Mouse (Mus musculus): ENCODE measurements around the gene Inafm2. TPM values are rescaled to one million over a fixed set of nuclear protein-coding genes. Genes with fewer than 3 reads are reported as not detected.

The Inafm2 gene
- polyA plus RNA-seq, 1 experiment: 10.3 TPM

DNA sequence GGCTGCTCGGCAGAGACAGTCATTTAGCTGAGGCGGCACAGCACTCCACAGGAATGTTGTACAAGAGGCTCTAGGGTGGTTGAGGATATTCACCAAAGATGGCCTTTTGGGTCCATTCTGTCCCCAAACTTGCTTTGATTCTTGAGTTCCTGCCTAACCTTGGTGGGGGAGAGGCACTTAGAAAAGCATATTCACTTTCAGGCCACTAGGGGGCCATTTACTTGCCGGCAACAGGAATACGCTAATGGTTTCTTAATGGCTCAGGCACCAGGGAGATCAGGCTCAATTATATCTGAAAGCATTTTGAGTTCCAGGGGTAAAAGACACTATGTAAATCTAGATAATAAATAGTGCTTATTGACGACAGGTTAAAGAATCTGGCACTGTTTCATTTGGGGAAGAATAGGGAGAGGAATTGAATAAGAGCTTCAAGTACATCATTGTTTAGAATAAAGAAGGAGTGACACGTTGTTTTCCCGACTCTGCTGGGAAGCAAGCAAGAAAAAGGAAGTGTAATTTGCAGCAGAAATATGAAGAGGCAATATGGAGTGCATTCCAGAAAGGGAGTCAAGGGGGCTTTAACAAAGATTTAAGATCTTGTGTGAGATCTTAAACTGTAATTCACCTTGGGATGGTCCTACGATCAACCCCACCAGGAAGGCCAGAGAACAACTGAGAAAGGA lies 2.2 kb upstream of the Inafm2 start:
- Histone ChIP-seq H3K36me3 (ENCODE audit: control insufficient read depth, insufficient read depth) (peaks cover 5% of the 10 kb centered on the region), H3K79me3 (ENCODE audit: low read depth) (peaks cover 4% of the 10 kb centered on the region), H3K4me3 (ENCODE audit: insufficient read depth, poor library complexity, severe bottlenecking) (no peak overlapping the region), H3K79me2 (ENCODE audit: control insufficient read depth, insufficient read depth) (peaks cover 24% of the 10 kb centered on the region), H3K27me3 (ENCODE audit: control insufficient read depth, insufficient read depth, insufficient read length) (no peaks in the 10 kb centered on the region), H3ac (ENCODE audit: control insufficient read depth, insufficient read length, low read depth) (no peak overlapping the region)
- TF ChIP-seq CTCF (IDR thresholded peaks at IDR 0.05; ENCODE audit: control insufficient read depth, insufficient read depth, insufficient read length): peak; percentile 13
- no peak for TF ChIP-seq CEBPB (IDR thresholded peaks at IDR 0.05; ENCODE audit: low read depth)

DNA sequence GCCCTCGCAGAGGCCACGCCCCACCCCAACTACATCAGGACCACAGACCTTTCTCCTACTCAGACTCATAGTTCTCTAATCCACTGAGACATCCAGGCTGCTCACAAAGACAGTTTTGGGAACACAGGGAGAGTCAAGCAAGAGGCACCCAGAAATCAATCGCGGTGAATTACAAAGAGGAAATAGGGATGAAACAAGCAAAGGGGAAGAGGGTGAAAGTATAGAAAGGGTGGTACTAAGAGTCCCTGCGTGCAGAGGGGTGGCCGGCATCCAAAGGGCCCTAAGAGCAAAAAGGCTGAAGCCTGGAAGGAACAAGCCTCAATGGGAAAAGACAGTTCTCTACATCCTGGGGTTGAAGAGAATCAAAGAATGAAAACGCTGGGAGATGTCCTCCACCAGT lies 937 bp upstream of the Inafm2 start:
- Histone ChIP-seq H3ac (ENCODE audit: control insufficient read depth, insufficient read length, low read depth) (no peak overlapping the region), H3K4me3 (ENCODE audit: insufficient read depth, poor library complexity, severe bottlenecking) (no peak overlapping the region)
- no peak for TF ChIP-seq MYOD1 (IDR thresholded peaks at IDR 0.05; ENCODE audit: control insufficient read depth, insufficient read length, low read depth)
- no peak for TF ChIP-seq USF1 (IDR thresholded peaks at IDR 0.05; ENCODE audit: low read depth)
- TF ChIP-seq CEBPB (IDR thresholded peaks at IDR 0.05; ENCODE audit: low read depth): no peak
- no peak for TF ChIP-seq MYOG (IDR thresholded peaks at IDR 0.05; ENCODE audit: control insufficient read depth, extremely low read depth, insufficient read length)
- no peak for TF ChIP-seq CTCF (IDR thresholded peaks at IDR 0.05; ENCODE audit: control insufficient read depth, insufficient read depth, insufficient read length)
- no peak for TF ChIP-seq FOSL1 (IDR thresholded peaks at IDR 0.05; ENCODE audit: insufficient read depth, low read length, poor library complexity, severe bottlenecking)
- TF ChIP-seq MAX (IDR thresholded peaks at IDR 0.05): no peak

DNA sequence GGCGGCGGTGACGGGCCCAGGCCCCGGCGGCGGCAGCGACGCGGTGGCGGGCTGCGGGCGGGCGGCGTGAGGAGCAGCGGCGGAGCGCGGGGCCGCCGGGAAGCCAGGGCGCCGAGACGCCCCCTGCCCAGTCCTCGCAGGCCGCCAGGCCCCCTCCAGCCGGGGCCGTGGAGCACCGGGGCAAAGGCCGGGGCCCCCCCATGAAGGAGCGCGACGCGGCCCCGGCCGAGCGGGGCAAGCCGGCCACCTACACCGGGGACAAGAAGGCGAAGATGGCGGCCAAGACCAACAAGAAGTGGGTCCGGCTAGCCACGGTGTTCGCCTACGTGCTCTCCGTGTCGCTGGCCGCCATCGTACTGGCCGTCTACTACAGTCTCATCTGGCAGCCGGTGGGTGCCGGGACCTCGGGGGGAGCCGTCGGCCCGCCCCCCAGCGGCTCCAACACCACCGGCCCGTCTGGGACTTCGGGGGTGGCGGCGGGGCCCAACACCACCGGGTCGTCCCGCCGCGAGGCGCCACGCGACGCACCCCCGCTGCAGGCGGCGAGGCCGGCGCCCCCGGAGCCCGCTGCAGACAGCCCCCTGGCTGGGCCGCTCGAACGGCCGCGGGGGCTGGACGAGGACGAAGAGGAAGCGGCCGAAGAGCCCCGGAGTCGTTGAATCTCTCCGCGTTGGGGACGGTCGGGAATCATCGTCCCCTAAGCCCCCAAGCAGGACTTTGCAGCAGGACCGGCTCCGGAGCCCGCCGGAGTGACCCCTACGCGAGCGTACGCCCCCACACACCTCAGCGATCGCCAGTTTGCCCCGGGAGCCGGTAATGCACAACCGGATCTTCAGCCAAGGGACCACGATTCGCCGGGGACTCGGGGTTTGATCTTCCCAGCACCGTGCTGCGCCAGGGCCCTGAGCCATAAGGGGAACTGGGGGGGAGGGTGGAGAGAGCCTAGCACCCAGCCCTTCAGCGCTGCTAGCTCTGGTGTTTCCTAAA lies 650 bp downstream of the Inafm2 start:
- H3K36me3 ChIP-seq (ENCODE audit: control insufficient read depth, insufficient read depth): peaks cover 11% of the 10 kb centered on the region
- H3K27me3 ChIP-seq (ENCODE audit: control insufficient read depth, insufficient read depth, insufficient read length): no peaks in the 10 kb centered on the region
- H3K79me3 ChIP-seq (ENCODE audit: low read depth): peaks cover 4% of the 10 kb centered on the region
- H3ac ChIP-seq (ENCODE audit: control insufficient read depth, insufficient read length, low read depth): peak overlapping the region; percentile 95
- TF ChIP-seq MYOG (IDR thresholded peaks at IDR 0.05; ENCODE audit: control insufficient read depth, extremely low read depth, insufficient read length) (no peak), USF1 (IDR thresholded peaks at IDR 0.05; ENCODE audit: low read depth) (no peak), CEBPB (IDR thresholded peaks at IDR 0.05; ENCODE audit: low read depth) (no peak), FOSL1 (IDR thresholded peaks at IDR 0.05; ENCODE audit: insufficient read depth, low read length, poor library complexity, severe bottlenecking) (no peak), CTCF (IDR thresholded peaks at IDR 0.05; ENCODE audit: control insufficient read depth, insufficient read depth, insufficient read length) (no peak), MAX (IDR thresholded peaks at IDR 0.05) (no peak), MYOD1 (IDR thresholded peaks at IDR 0.05; ENCODE audit: control insufficient read depth, insufficient read length, low read depth) (no peak)
- peaks cover 24% of the 10 kb centered on the region for H3K79me2 ChIP-seq (ENCODE audit: control insufficient read depth, insufficient read depth)
- H3K4me3 ChIP-seq (ENCODE audit: insufficient read depth, poor library complexity, severe bottlenecking): peak overlapping the region; percentile 71

More for the DNA sequence above, 937 bp upstream of the Inafm2 start:
- H3K79me2 ChIP-seq (ENCODE audit: control insufficient read depth, insufficient read depth): peaks cover 24% of the 10 kb centered on the region
- peaks cover 11% of the 10 kb centered on the region for H3K36me3 ChIP-seq (ENCODE audit: control insufficient read depth, insufficient read depth)
- H3K79me3 ChIP-seq (ENCODE audit: low read depth): peaks cover 4% of the 10 kb centered on the region
- H3K27me3 ChIP-seq (ENCODE audit: control insufficient read depth, insufficient read depth, insufficient read length): no peaks in the 10 kb centered on the region

DNA sequence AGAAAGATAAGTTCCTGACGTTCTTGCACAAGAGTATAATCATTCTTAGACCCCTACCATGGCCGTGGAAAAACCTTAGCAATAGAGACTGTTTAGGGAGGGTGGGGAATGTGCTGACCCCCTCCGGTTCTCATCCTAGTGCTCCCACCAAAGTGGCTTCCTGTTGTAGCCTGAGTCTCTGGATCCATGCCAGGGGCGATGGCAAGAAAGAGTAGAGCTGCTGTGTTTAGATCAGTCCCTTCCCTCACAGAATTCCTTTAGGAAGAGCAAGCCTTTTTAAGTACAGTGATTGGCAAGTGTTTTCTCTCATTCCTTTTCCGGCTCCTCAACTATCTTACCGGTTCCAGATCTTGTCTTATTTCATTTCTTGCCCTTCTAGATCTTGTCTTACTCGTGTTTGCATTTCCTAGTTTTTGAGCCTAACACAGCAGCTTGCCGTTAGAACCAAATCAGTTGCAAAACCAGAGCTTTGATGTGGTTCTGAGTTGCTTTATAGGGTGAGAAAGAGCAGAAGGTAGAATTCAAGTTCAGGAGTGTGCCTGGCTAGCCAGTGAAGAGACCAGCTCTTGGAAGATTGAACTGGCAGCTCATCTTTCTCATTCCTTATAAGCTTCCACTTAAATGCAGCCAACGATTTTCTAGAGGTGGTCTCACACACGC lies 1.9 kb downstream of the Inafm2 start:
- Histone ChIP-seq H3K4me3 (ENCODE audit: insufficient read depth, poor library complexity, severe bottlenecking) (peak overlapping the region; percentile 71), H3K79me2 (ENCODE audit: control insufficient read depth, insufficient read depth) (peaks cover 24% of the 10 kb centered on the region), H3K36me3 (ENCODE audit: control insufficient read depth, insufficient read depth) (peaks cover 11% of the 10 kb centered on the region), H3K27me3 (ENCODE audit: control insufficient read depth, insufficient read depth, insufficient read length) (no peaks in the 10 kb centered on the region), H3ac (ENCODE audit: control insufficient read depth, insufficient read length, low read depth) (peak overlapping the region; percentile 12), H3K79me3 (ENCODE audit: low read depth) (peaks cover 4% of the 10 kb centered on the region)
- TF ChIP-seq CTCF (IDR thresholded peaks at IDR 0.05; ENCODE audit: control insufficient read depth, insufficient read depth, insufficient read length) (no peak), MYOG (IDR thresholded peaks at IDR 0.05; ENCODE audit: control insufficient read depth, extremely low read depth, insufficient read length) (no peak), MAX (IDR thresholded peaks at IDR 0.05) (no peak), USF1 (IDR thresholded peaks at IDR 0.05; ENCODE audit: low read depth) (no peak), FOSL1 (IDR thresholded peaks at IDR 0.05; ENCODE audit: insufficient read depth, low read length, poor library complexity, severe bottlenecking) (no peak), CEBPB (IDR thresholded peaks at IDR 0.05; ENCODE audit: low read depth) (no peak), MYOD1 (IDR thresholded peaks at IDR 0.05; ENCODE audit: control insufficient read depth, insufficient read length, low read depth) (no peak)

DNA sequence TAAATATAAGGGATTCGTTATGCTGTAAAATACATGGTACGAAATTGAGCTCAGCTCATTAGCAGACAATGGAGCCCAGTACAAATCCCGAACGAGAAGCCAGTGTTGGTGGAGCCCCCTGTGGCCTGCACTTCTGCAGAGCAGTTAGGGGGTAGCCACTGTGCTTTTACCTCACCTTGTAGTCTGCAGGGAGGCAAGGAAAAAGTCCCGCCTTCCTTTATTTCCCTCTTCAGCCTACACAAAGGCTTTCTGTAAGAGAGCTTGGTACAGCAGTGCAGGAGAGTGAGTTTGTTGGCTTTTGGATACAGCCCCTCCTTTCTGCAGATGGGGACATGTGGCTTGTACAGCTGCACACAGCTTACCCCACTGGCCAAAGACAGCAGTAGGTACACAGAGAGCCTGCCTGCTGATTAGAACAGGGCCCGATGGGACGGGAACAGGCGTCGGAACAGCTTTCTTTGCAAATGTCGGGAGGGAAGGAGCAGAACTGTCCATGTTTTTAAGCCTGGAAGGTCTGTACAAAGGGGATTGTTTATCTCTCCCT lies 3.9 kb downstream of the Inafm2 start:
- Histone ChIP-seq H3K4me3 (ENCODE audit: insufficient read depth, poor library complexity, severe bottlenecking) (no peak overlapping the region), H3K36me3 (ENCODE audit: control insufficient read depth, insufficient read depth) (peaks cover 11% of the 10 kb centered on the region), H3ac (ENCODE audit: control insufficient read depth, insufficient read length, low read depth) (no peak overlapping the region), H3K27me3 (ENCODE audit: control insufficient read depth, insufficient read depth, insufficient read length) (no peaks in the 10 kb centered on the region), H3K79me3 (ENCODE audit: low read depth) (peaks cover 4% of the 10 kb centered on the region), H3K79me2 (ENCODE audit: control insufficient read depth, insufficient read depth) (peaks cover 24% of the 10 kb centered on the region)
- TF ChIP-seq FOSL1 (IDR thresholded peaks at IDR 0.05; ENCODE audit: insufficient read depth, low read length, poor library complexity, severe bottlenecking) (no peak), CTCF (IDR thresholded peaks at IDR 0.05; ENCODE audit: control insufficient read depth, insufficient read depth, insufficient read length) (no peak), MYOD1 (IDR thresholded peaks at IDR 0.05; ENCODE audit: control insufficient read depth, insufficient read length, low read depth) (no peak), MAX (IDR thresholded peaks at IDR 0.05) (no peak), MYOG (IDR thresholded peaks at IDR 0.05; ENCODE audit: control insufficient read depth, extremely low read depth, insufficient read length) (no peak), CEBPB (IDR thresholded peaks at IDR 0.05; ENCODE audit: low read depth) (no peak), USF1 (IDR thresholded peaks at IDR 0.05; ENCODE audit: low read depth) (no peak)
